Mouse (Mus musculus): ENCODE data around the gene Gm7694. TPM values are rescaled to one million over a fixed set of nuclear protein-coding genes. Genes with fewer than 3 reads are reported as not detected.

The Gm7694 gene
- polyA plus RNA-seq, 1 experiment from 2014 or later, result 3.8 TPM

DNA sequence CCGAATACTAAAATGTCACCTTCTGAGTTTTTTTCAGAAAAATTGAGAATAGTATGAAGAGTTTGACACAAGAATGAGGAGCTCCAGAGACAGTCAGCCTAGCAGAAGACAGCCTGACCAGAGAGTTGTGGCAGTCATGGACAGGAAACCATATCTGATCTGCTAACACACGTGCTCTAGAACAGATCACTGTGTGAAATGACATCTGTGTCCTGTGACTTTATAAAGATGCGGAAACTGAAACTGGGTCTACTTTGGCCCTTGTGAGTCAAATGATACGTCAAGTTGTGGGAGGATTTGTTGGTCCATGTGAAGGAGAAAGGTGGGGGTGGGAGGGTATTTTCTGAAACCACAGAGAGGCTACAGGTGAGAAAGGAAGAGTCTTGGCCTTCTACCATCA lies 35.4 kb downstream of the Gm7694 start:
- Histone ChIP-seq H3K9me3 (replicated peaks) (no peaks in the 10 kb centered on the region), H3K4me2 (replicated peaks) (no peak overlapping the region), H3K36me3 (no peaks in the 10 kb centered on the region), H3K27ac (no peak overlapping the region), H3K27me3 (no peaks in the 10 kb centered on the region), H3K4me3 (no peak overlapping the region), H3K9ac (no peak overlapping the region), H3K4me1 (no peaks in the 10 kb centered on the region)
- no peak for ATAC-seq (ENCODE audit: low FRiP score)
- 84% methylated on average over 4 of the region's 4 CpGs for WGBS

- no peaks in the 10 kb centered on the region for H3K9me3 ChIP-seq (replicated peaks)
Measured at GRCm38 (mm10) chr1:170270281-170270680, 35.9 kb downstream of the Gm7694 start.

GRCm38 (mm10) chr1:170255560-170255910 lies 50.6 kb downstream of the Gm7694 start:
- H3K27ac ChIP-seq, result no peak overlapping the region; the same call in 1 of the 2 replicates
- WGBS, result 3% methylated on average over 32 of the region's 32 CpGs

More at GRCm38 (mm10) chr1:170270281-170270680, 35.9 kb downstream of the Gm7694 start:
- no peaks in the 10 kb centered on the region for H3K27me3 ChIP-seq
- no peak overlapping the region for H3K9ac ChIP-seq
- H3K4me1 ChIP-seq, result no peaks in the 10 kb centered on the region
- no peak overlapping the region for H3K27ac ChIP-seq
- WGBS, result 87% methylated on average over 6 of the region's 6 CpGs
- no peak overlapping the region for H3K4me2 ChIP-seq (replicated peaks)
- no peaks in the 10 kb centered on the region for H3K36me3 ChIP-seq
- no peak for ATAC-seq (ENCODE audit: low FRiP score)
- no peak overlapping the region for H3K4me3 ChIP-seq

GRCm38 (mm10) chr1:170254893-170255559 lies 51.1 kb downstream of the Gm7694 start:
- peak; percentile 92 for ATAC-seq (ENCODE audit: low FRiP score)
- WGBS, result 29% methylated on average over 30 of the region's 30 CpGs
- H3K4me3 ChIP-seq, result peak overlapping the region; percentile 79
- H3K9ac ChIP-seq, result peak overlapping the region; percentile 94
- 0 out of 2 replicates have a peak, but pooled peaks cover 2% of the 10 kb centered on the region for H3K27me3 ChIP-seq
- no peaks in the 10 kb centered on the region for H3K9me3 ChIP-seq (replicated peaks)
- H3K36me3 ChIP-seq, result no peaks in the 10 kb centered on the region
- peaks cover 5% of the 10 kb centered on the region for H3K4me1 ChIP-seq
- H3K4me2 ChIP-seq (replicated peaks), result peak overlapping the region; percentile 77
- no peak overlapping the region; the same call in 1 of the 2 replicates for H3K27ac ChIP-seq

More at GRCm38 (mm10) chr1:170255560-170255910, 50.6 kb downstream of the Gm7694 start:
- 0 out of 2 replicates have a peak, but pooled peaks cover 2% of the 10 kb centered on the region for H3K27me3 ChIP-seq
- H3K4me3 ChIP-seq, result peak overlapping the region; percentile 79
- ATAC-seq (ENCODE audit: low FRiP score), result peak; percentile 100
- H3K36me3 ChIP-seq, result no peaks in the 10 kb centered on the region
- peak overlapping the region; percentile 94 for H3K9ac ChIP-seq
- peak overlapping the region; percentile 77 for H3K4me2 ChIP-seq (replicated peaks)
- peaks cover 5% of the 10 kb centered on the region for H3K4me1 ChIP-seq
- H3K9me3 ChIP-seq (replicated peaks), result no peaks in the 10 kb centered on the region

Other genes with a start within 250 kb of the Gm7694 start
- gene Ddr2, start 195.6 kb downstream of the Gm7694 start, polyA plus RNA-seq (2016; fragmentation: Nextera tagmentation; extraction: Ambion mirVana), result 42.1 and 52.5 TPM in 2 replicates
- 67.8 and 72.8 TPM in 2 replicates for gene Uap1, start 131.4 kb downstream of the Gm7694 start, polyA plus RNA-seq (2016; fragmentation: Nextera tagmentation; extraction: Ambion mirVana)
- 15.3 and 16.3 TPM in 2 replicates for gene Uhmk1, start 90.9 kb downstream of the Gm7694 start, polyA plus RNA-seq (2016; fragmentation: Nextera tagmentation; extraction: Ambion mirVana)
- gene Sh2d1b2, start 73.6 kb downstream of the Gm7694 start, polyA plus RNA-seq (2016; fragmentation: Nextera tagmentation; extraction: Ambion mirVana), result not detected in 2 replicates
- not detected in 2 replicates for gene Sh2d1b1, start 29.0 kb downstream of the Gm7694 start, polyA plus RNA-seq (2016; fragmentation: Nextera tagmentation; extraction: Ambion mirVana)
- gene Spata46, start 2.5 kb upstream of the Gm7694 start, polyA plus RNA-seq (2016; fragmentation: Nextera tagmentation; extraction: Ambion mirVana), result 0.95 and 1.1 TPM in 2 replicates

All from hindbrain, embryonic 12.5 days (tissue).